13 mouse cellular contexts compared by ENCODE assay signal in the genomic region with DNA sequence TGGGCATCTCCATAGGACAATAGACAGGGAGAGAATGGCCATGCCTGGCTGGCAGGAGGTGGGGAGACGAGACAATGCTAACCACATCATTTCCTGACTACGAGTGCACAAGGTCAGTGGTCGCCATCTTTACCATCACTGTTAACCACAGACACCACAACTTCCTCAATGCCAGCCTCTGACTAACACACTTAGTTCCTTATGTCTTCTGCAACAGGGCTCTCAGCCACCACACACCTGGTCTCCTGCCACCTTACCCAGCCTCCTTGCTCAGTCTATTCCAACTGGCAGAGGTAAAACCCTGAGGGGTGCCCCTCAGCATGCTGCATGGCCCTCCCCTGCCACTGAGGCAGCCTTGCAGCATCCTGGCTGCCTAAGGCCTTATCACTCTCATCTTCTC. TPM values are rescaled to one million over a fixed set of nuclear protein-coding genes. Genes with fewer than 3 reads are reported as not detected.
DNase-seq lines count a peak whose midpoint lies in the region; ATAC-seq and TF ChIP-seq lines count a peak whose summit lies in the region.
"Had no signal": no experiment of that assay in that cellular context is flagged by ENCODE, and none has a peak within 500 bp of the region (broad histone marks: within the 10 kb centered on the region; RNA-seq: fewer than 3 reads in every experiment).

No protein-coding gene starts in this region.

- no peak overlapping the region for H3K4me3 ChIP-seq in limb, embryonic 13.5 days
- H3K4me3 ChIP-seq in limb, embryonic 10.5 days = no peak overlapping the region
- H3K4me3 ChIP-seq in forebrain, embryonic 16.5 days (replicated peaks; ENCODE audit: low read length) = no peak overlapping the region
- no peak overlapping the region for H3K4me3 ChIP-seq in layer of hippocampus, adult 2 months

- H3K4me1 ChIP-seq in limb, embryonic 13.5 days = no peaks in the 10 kb centered on the region
- H3K4me1 ChIP-seq in limb, embryonic 10.5 days = no peaks in the 10 kb centered on the region
- H3K4me1 ChIP-seq in forebrain, embryonic 16.5 days (replicated peaks; ENCODE audit: control insufficient read depth, insufficient read depth, low read length) = peaks cover 8% of the 10 kb centered on the region; the same call in 1 of the 2 replicates

- WGBS in limb, embryonic 13.5 days = 83% methylated on average over 3 of the region's 3 CpGs
- 87% methylated on average over 3 of the region's 3 CpGs for WGBS in limb, embryonic 10.5 days
- WGBS in forebrain, embryonic 16.5 days = 88% methylated on average over 3 of the region's 3 CpGs

- no peak overlapping the region for H3K27ac ChIP-seq in limb, embryonic 13.5 days
- H3K27ac ChIP-seq in limb, embryonic 10.5 days = no peak overlapping the region
- H3K27ac ChIP-seq in forebrain, embryonic 16.5 days (ENCODE audit: low read length) = no peak overlapping the region
- H3K27ac ChIP-seq in layer of hippocampus, adult 2 months = no peak overlapping the region
- H3K27ac ChIP-seq: liver, embryonic 14.5 days had no signal

- H3K9ac ChIP-seq in limb, embryonic 13.5 days = peak overlapping the region; percentile 19; the same call in 1 of the 2 replicates
- no peak overlapping the region for H3K9ac ChIP-seq in forebrain, embryonic 16.5 days (replicated peaks; ENCODE audit: low read depth, low read length)
- H3K9ac ChIP-seq: liver, embryonic 14.5 days had no signal

- no peaks in the 10 kb centered on the region for H3K9me3 ChIP-seq in limb, embryonic 13.5 days
- H3K9me3 ChIP-seq in limb, embryonic 10.5 days (replicated peaks) = no peaks in the 10 kb centered on the region
- no peaks in the 10 kb centered on the region for H3K9me3 ChIP-seq in forebrain, embryonic 16.5 days (ENCODE audit: control insufficient read depth, low read length)

- no peak for DNase-seq in limb, embryonic 10.5 days (ENCODE audit: low spot score)
- peak; percentile 21 for DNase-seq in Muller cell, postnatal 12 days (ENCODE audit: inconsistent ontology term)
- peak; percentile 55 for DNase-seq in thymus, postnatal 14 days
- no peak for DNase-seq in layer of hippocampus, adult 2 months (ENCODE audit: low spot score in 2 of 2)
- no peak for DNase-seq in MN1 (ENCODE audit: low spot score)
- DNase-seq: adrenal gland, adult 8-10 months; cerebellum, adult 2 months; kidney, adult 11 months; right cerebral cortex, postnatal 25 days had no signal

- H3K36me3 ChIP-seq in limb, embryonic 13.5 days = peaks cover 97% of the 10 kb centered on the region
- peaks cover 99% of the 10 kb centered on the region for H3K36me3 ChIP-seq in limb, embryonic 10.5 days
- H3K36me3 ChIP-seq in forebrain, embryonic 16.5 days (ENCODE audit: control insufficient read depth, insufficient read depth) = peaks cover 23% of the 10 kb centered on the region

- no peaks in the 10 kb centered on the region for H3K27me3 ChIP-seq in limb, embryonic 13.5 days
- no peaks in the 10 kb centered on the region for H3K27me3 ChIP-seq in limb, embryonic 10.5 days (ENCODE audit: low read depth, poor library complexity, severe bottlenecking)
- H3K27me3 ChIP-seq in forebrain, embryonic 16.5 days (replicated peaks; ENCODE audit: control insufficient read depth, insufficient read depth, low read length) = no peaks in the 10 kb centered on the region

- no peak for TF ChIP-seq CTCF in layer of hippocampus, adult 2 months (conservative IDR thresholded peaks at IDR 0.05)

- H3K4me2 ChIP-seq in limb, embryonic 13.5 days (replicated peaks) = no peak overlapping the region
- no peak overlapping the region for H3K4me2 ChIP-seq in forebrain, embryonic 16.5 days (ENCODE audit: low read length)

- ATAC-seq in limb, embryonic 13.5 days (ENCODE audit: low FRiP score, low read depth) = no peak
- peak; percentile 85 for ATAC-seq in monocyte, adult 5-6 weeks (replicated peaks; ENCODE audit: insufficient number of reproducible peaks, low FRiP score, low TSS enrichment, poor library complexity, severe bottlenecking)
- no peak for ATAC-seq in forebrain, embryonic 16.5 days

RNA-seq across cellular contexts. Expression of a gene that starts 23.7 kb away (rescaled TPM):
- 184 and 192 TPM in 2 replicates for polyA plus RNA-seq in limb, embryonic 13.5 days (2015; fragmentation: Nextera tagmentation; extraction: Ambion mirVana)
- polyA plus RNA-seq in limb, embryonic 10.5 days (2016; fragmentation: Nextera tagmentation; extraction: Ambion mirVana) = 185 and 209 TPM in 2 replicates
- total RNA-seq in monocyte, adult 5-6 weeks (2017) = 2.1 to 5.7 TPM (median 3.0 TPM) in 3 replicates
- 181 and 189 TPM in 2 replicates for polyA plus RNA-seq in forebrain, embryonic 16.5 days (2015; fragmentation: Nextera tagmentation; extraction: Ambion mirVana)
- 100 to 1,000 TPM; 179 to 181 TPM for total RNA-seq in layer of hippocampus, adult 2 months (2021)

Comparison
In these comparisons a context has a peak if more than half of its experiments do, and no peak if none do; other contexts are left out.
1. DNase-seq: peak in Muller cell, postnatal 12 days (single experiment) and thymus, postnatal 14 days (single experiment); none in limb, embryonic 10.5 days (single experiment), layer of hippocampus, adult 2 months (0 of 2) and MN1 (single experiment).